Mouse (Mus musculus) CH12.LX (cell line): ENCODE results near the gene 1700042G07Rik. TPM values are rescaled to one million over a fixed set of nuclear protein-coding genes. Genes with fewer than 3 reads are reported as not detected.

Experiments
- DNase-seq: peaks from one replicate; pipeline ENCODE4 v3.0.0-alpha.2; 2013; ENCODE audit errors: extremely low read depth
- H3K27ac ChIP-seq: 2 replicates; pipeline ENCODE4 v1.5.1; 2012; ENCODE audit warnings: low read depth, mild to moderate bottlenecking, control low read depth, moderate library complexity; ENCODE audit not compliant: insufficient read depth
- H3K27me3 ChIP-seq: replicated peaks from 2 replicates; pipeline ENCODE3; 2012; ENCODE audit warnings: inconsistent platforms
- H3K36me3 ChIP-seq, 2 experiments: replicated peaks in 1 of 2; 2 replicates each; pipeline versions ENCODE3 to v1.6.1; 2012; ENCODE audit warnings: inconsistent platforms in 1 of 2, low read length in 1 of 2, mild to moderate bottlenecking in 1 of 2, mixed read lengths in 1 of 2, moderate library complexity in 1 of 2; ENCODE audit not compliant: control insufficient read depth in 1 of 2, insufficient read depth in 1 of 2
- H3K4me1 ChIP-seq, 2 experiments: 2 replicates each; pipeline ENCODE4 v1.6.1; 2012; ENCODE audit warnings: inconsistent platforms in 1 of 2, moderate library complexity in 1 of 2; ENCODE audit not compliant: insufficient read depth in 2 of 2, control insufficient read depth in 1 of 2
- H3K4me2 ChIP-seq: 2 replicates; pipeline ENCODE4 v1.6.1; 2012; ENCODE audit warnings: low read depth, mild to moderate bottlenecking, control low read depth; ENCODE audit not compliant: poor library complexity, insufficient read depth, severe bottlenecking
- H3K4me3 ChIP-seq, 3 experiments: fragments of 150-350 bp in 1 of 3; sonication (generic) in 1 of 3; replicated peaks in 1 of 3; 2 replicates each; pipeline versions ENCODE3 to v1.5.1; 2011 to 2012; ENCODE audit warnings: low read depth in 2 of 3, low read length in 2 of 3, mild to moderate bottlenecking in 2 of 3, moderate library complexity in 2 of 3, control low read depth in 1 of 3, improper control_type of control experiment in 1 of 3, inconsistent platforms in 1 of 3, mixed read lengths in 1 of 3; ENCODE audit not compliant: poor library complexity in 1 of 3
- H3K79me2 ChIP-seq: replicated peaks from 2 replicates; pipeline ENCODE4 v1.6.1; 2012; ENCODE audit warnings: mild to moderate bottlenecking, moderate library complexity; ENCODE audit not compliant: control insufficient read depth, poor library complexity, insufficient read depth, severe bottlenecking; ENCODE audit errors: extremely low read depth
- H3K9ac ChIP-seq: 2 replicates; pipeline ENCODE4 v1.6.1; 2012; ENCODE audit warnings: low read depth, mild to moderate bottlenecking, control low read depth, moderate library complexity; ENCODE audit not compliant: insufficient read depth
- H3K9me3 ChIP-seq: replicated peaks from 2 replicates; pipeline ENCODE3; 2012; ENCODE audit warnings: low read length, inconsistent platforms, mixed read lengths
- CHD1 ChIP-seq: IDR thresholded peaks from 2 replicates; pipeline ENCODE4 v1.6.1; 2012; ENCODE audit warnings: low read depth, low read length, improper control_type of control experiment, inconsistent platforms
- CTCF ChIP-seq, 2 experiments: IDR thresholded peaks in 1 of 2; conservative IDR thresholded peaks in 1 of 2; 2 replicates each; pipeline ENCODE4 v1.5.1; 2011 to 2012; ENCODE audit warnings: low read depth in 2 of 2, low read length in 2 of 2, improper control_type of control experiment in 1 of 2, inconsistent platforms in 1 of 2, mild to moderate bottlenecking in 1 of 2, moderate library complexity in 1 of 2
- E2F4 ChIP-seq: IDR thresholded peaks from 2 replicates; pipeline ENCODE4 v1.6.1; 2011; ENCODE audit warnings: low read depth, low read length, improper control_type of control experiment; ENCODE audit not compliant: insufficient replicate concordance
- EP300 ChIP-seq: IDR thresholded peaks from 2 replicates; pipeline ENCODE4 v1.6.1; 2011; ENCODE audit warnings: low read length, improper control_type of control experiment
- GABPA ChIP-seq: IDR thresholded peaks from 2 replicates; pipeline ENCODE4 v1.6.1; 2012; ENCODE audit warnings: low read depth, low read length, improper control_type of control experiment, inconsistent platforms; ENCODE audit not compliant: insufficient replicate concordance
- HCFC1 ChIP-seq: IDR thresholded peaks from 2 replicates; pipeline ENCODE4 v1.6.1; 2012; ENCODE audit warnings: low read depth, mild to moderate bottlenecking, inconsistent platforms, low read length, improper control_type of control experiment
- IRF4 ChIP-seq: IDR thresholded peaks from 2 replicates; pipeline ENCODE4 v1.6.1; 2014; ENCODE audit warnings: low read depth, mild to moderate bottlenecking, inconsistent platforms, low read length, improper control_type of control experiment
- JUN ChIP-seq: IDR thresholded peaks from 2 replicates; pipeline ENCODE4 v1.6.1; 2011; ENCODE audit warnings: low read depth, mild to moderate bottlenecking, low read length, improper control_type of control experiment, moderate library complexity; ENCODE audit not compliant: insufficient read depth
- JUND ChIP-seq: conservative IDR thresholded peaks from 2 replicates; pipeline ENCODE4 v1.6.1; 2011; ENCODE audit warnings: low read depth, low read length, improper control_type of control experiment
- KAT2A ChIP-seq: IDR thresholded peaks from 2 replicates; pipeline ENCODE4 v1.6.1; 2012; ENCODE audit warnings: low read length, improper control_type of control experiment, inconsistent platforms; ENCODE audit not compliant: insufficient replicate concordance
- MAFK ChIP-seq: IDR thresholded peaks from 2 replicates; pipeline ENCODE4 v1.6.1; 2011; ENCODE audit warnings: low read length, improper control_type of control experiment; ENCODE audit not compliant: insufficient replicate concordance
- MAZ ChIP-seq: IDR thresholded peaks from 2 replicates; pipeline ENCODE4 v1.6.1; 2012; ENCODE audit warnings: low read depth, mild to moderate bottlenecking, inconsistent platforms, low read length, improper control_type of control experiment, moderate library complexity
- MEF2A ChIP-seq: IDR thresholded peaks from 2 replicates; pipeline ENCODE4 v1.6.1; 2014; ENCODE audit warnings: low read depth, mild to moderate bottlenecking, inconsistent platforms, low read length, improper control_type of control experiment, borderline replicate concordance
- MXI1 ChIP-seq: IDR thresholded peaks from 2 replicates; pipeline ENCODE4 v1.6.1; 2011; ENCODE audit warnings: mild to moderate bottlenecking, low read depth, low read length, improper control_type of control experiment
- MYC ChIP-seq: IDR thresholded peaks from 2 replicates; pipeline ENCODE4 v1.6.1; 2011; ENCODE audit warnings: low read depth, mild to moderate bottlenecking, improper control_type of control experiment, low read length
- NELFE ChIP-seq: IDR thresholded peaks from 2 replicates; pipeline ENCODE4 v1.6.1; 2011; ENCODE audit warnings: low read depth, low read length, improper control_type of control experiment
- NRF1 ChIP-seq: IDR thresholded peaks from 2 replicates; pipeline ENCODE4 v1.6.1; 2014; ENCODE audit warnings: low read depth, mild to moderate bottlenecking, inconsistent platforms, low read length, improper control_type of control experiment, moderate library complexity
- PAX5 ChIP-seq: IDR thresholded peaks from 2 replicates; pipeline ENCODE4 v1.6.1; 2012; ENCODE audit warnings: low read length, inconsistent platforms, mixed read lengths
- POLR2A ChIP-seq: IDR thresholded peaks from 2 replicates; pipeline ENCODE4 v1.6.1; 2011; ENCODE audit warnings: low read depth, mild to moderate bottlenecking, improper control_type of control experiment, low read length
- POLR2AphosphoS2 ChIP-seq: IDR thresholded peaks from 2 replicates; pipeline ENCODE4 v1.6.1; 2011; ENCODE audit warnings: low read depth, low read length, improper control_type of control experiment
- RAD21 ChIP-seq: IDR thresholded peaks from 2 replicates; pipeline ENCODE4 v1.6.1; 2011; ENCODE audit warnings: low read depth, mild to moderate bottlenecking, low read length, improper control_type of control experiment, moderate library complexity
- SMC3 ChIP-seq: IDR thresholded peaks from 2 replicates; pipeline ENCODE4 v1.6.1; 2011; ENCODE audit warnings: low read depth, low read length, improper control_type of control experiment
- TBP ChIP-seq: conservative IDR thresholded peaks from 2 replicates; pipeline ENCODE4 v1.6.1; 2011; ENCODE audit warnings: low read depth, low read length, improper control_type of control experiment
- UBTF ChIP-seq: IDR thresholded peaks from 2 replicates; pipeline ENCODE4 v1.6.1; 2012; ENCODE audit warnings: low read depth, mild to moderate bottlenecking, inconsistent platforms, low read length, improper control_type of control experiment, moderate library complexity
- ZC3H11A ChIP-seq: IDR thresholded peaks from 2 replicates; pipeline ENCODE4 v1.6.1; 2012; ENCODE audit warnings: low read depth, mild to moderate bottlenecking, inconsistent platforms, low read length, improper control_type of control experiment
- ZKSCAN1 ChIP-seq: IDR thresholded peaks from 2 replicates; pipeline ENCODE4 v1.6.1; 2012; ENCODE audit warnings: low read depth, inconsistent platforms, low read length, improper control_type of control experiment, borderline replicate concordance
- ZMIZ1 ChIP-seq: IDR thresholded peaks from 2 replicates; pipeline ENCODE4 v1.6.1; 2012; ENCODE audit warnings: low read depth, mild to moderate bottlenecking, inconsistent platforms, low read length, improper control_type of control experiment
- ZNF384 ChIP-seq: IDR thresholded peaks from 2 replicates; pipeline ENCODE4 v1.6.1; 2012; ENCODE audit warnings: low read depth, low read length, improper control_type of control experiment, inconsistent platforms
- dilution Hi-C: fragments of 300-500 bp; cut with MboI; formaldehyde crosslinking; loops from 2 replicates; pipeline ENCODE4 v1.14.3; 2020; ENCODE audit warnings: low sequenced_read_pairs; ENCODE audit not compliant: extremely low pct_unique_long_range_greater_than_20kb, extremely low pct_ligation_motif_present
- in situ Hi-C: fragments of 300-500 bp; cut with MboI; formaldehyde crosslinking; loops from 3 replicates; pipeline ENCODE4 v1.14.3; 2019; ENCODE audit warnings: low sequenced_read_pairs, low pct_ligation_motif_present, low pct_unique_long_range_greater_than_20kb, mixed read lengths
- polyA plus RNA-seq: library from polyadenylated mRNA; unstranded; fragments of >175 nt; gene quantifications from 2 replicates; pipeline ENCODE4 v1.2.1, GENCODE M21; 2012; ENCODE audit warnings: low read depth; ENCODE audit not compliant: insufficient read length
- total RNA-seq, 2 experiments: library from RNA; depleted of rRNA; stranded (reverse); fragments of 300-350 nt in 1 of 2; fragments of >200 nt in 1 of 2; gene quantifications; 2 replicates each; pipeline ENCODE4 v1.2.3; 2012 to 2014

1700042G07Rik gene
- total and polyA plus RNA-seq, 3 experiments = not detected

GRCm38 (mm10) chr4:116123602-116124519 lies 49.3 kb upstream of the 1700042G07Rik start, which contains the start of the genes Rad54l and Pomgnt1 (continued):
- TF ChIP-seq POLR2A (peak; percentile 93), UBTF (0 out of 2 replicates have a peak, but pooled peaks have one; percentile 23), GABPA (peak; percentile 8; the same call in 1 of the 2 replicates), NELFE (peak; percentile 87), TBP (peak; percentile 85), MAFK (no peak), SMC3 (no peak), ZKSCAN1 (no peak), EP300 (no peak), CHD1 (no peak; the same call in 1 of the 2 replicates), JUN (no peak), MXI1 (peak; percentile 96), HCFC1 (peak; percentile 92), POLR2AphosphoS2 (peak; percentile 81; the same call in 1 of the 2 replicates), MEF2A (peak; percentile 34; the same call in 1 of the 2 replicates), E2F4 (peak; percentile 99), MAZ (no peak), KAT2A (peak; percentile 93)

GRCm38 (mm10) chr4:116125803-116126386 lies 47.3 kb upstream of the 1700042G07Rik start:
- H3K36me3 ChIP-seq = peaks cover 6 to 24% of the 10 kb centered on the region in 2 experiments
- in situ Hi-C loops = no loop called here
- H3K27ac ChIP-seq = no peak overlapping the region
- peaks cover 19% of the 10 kb centered on the region for H3K79me2 ChIP-seq
- no peak for TF ChIP-seq ZNF384
- TF ChIP-seq POLR2A = no peak
- TF ChIP-seq ZC3H11A = no peak
- no peak for TF ChIP-seq JUND
- TF ChIP-seq ZMIZ1 = no peak
- TF ChIP-seq IRF4 = no peak
- TF ChIP-seq POLR2AphosphoS2 = no peak
- no peak for TF ChIP-seq CTCF (conservative IDR thresholded peaks at IDR 0.05 in 1 of 2, IDR thresholded peaks at IDR 0.05 in 1 of 2; ENCODE audit: low read depth in 2 of 2, low read length in 2 of 2)
- no peak for TF ChIP-seq MAZ
- no peak for TF ChIP-seq MXI1
- no peak for TF ChIP-seq UBTF
- TF ChIP-seq PAX5 = no peak
- no peak for TF ChIP-seq MYC
- no peak for TF ChIP-seq NRF1
- TF ChIP-seq RAD21 = no peak
- TF ChIP-seq, all 38 proteins: peak for 0
- dilution Hi-C loops = no loop called here
- H3K9ac ChIP-seq = no peak overlapping the region
- H3K4me2 ChIP-seq = no peak overlapping the region
- H3K4me1 ChIP-seq = peaks cover 3 to 17% of the 10 kb centered on the region in 2 experiments; a peak in 3 of 4 replicates
- H3K27me3 ChIP-seq = no peaks in the 10 kb centered on the region
- no peak overlapping the region for H3K4me3 ChIP-seq
- no peaks in the 10 kb centered on the region for H3K9me3 ChIP-seq
- DNase-seq = no peak
